Mouse (Mus musculus) C2C12 (cell line): ENCODE data around the gene Pex13.

Experiments
- CTCF ChIP-seq: IDR thresholded peaks from one replicate; pipeline ENCODE4 v1.5.1; 2011; ENCODE audit not compliant: control insufficient read depth, insufficient read depth, insufficient read length
- FOSL1 ChIP-seq: IDR thresholded peaks from one replicate; pipeline ENCODE4 v1.8.0; 2011; ENCODE audit warnings: mild to moderate bottlenecking, low read length; ENCODE audit not compliant: poor library complexity, insufficient read depth, severe bottlenecking
- MAX ChIP-seq: IDR thresholded peaks from one replicate; pipeline ENCODE4 v1.6.1; 2011; ENCODE audit warnings: mild to moderate bottlenecking, control low read depth
- USF1 ChIP-seq: IDR thresholded peaks from one replicate; pipeline ENCODE4 v1.6.1; 2011; ENCODE audit warnings: low read depth, mild to moderate bottlenecking, control low read depth, moderate library complexity

- no peak for TF ChIP-seq CTCF
- no peak for TF ChIP-seq FOSL1
- no peak for TF ChIP-seq USF1
- TF ChIP-seq MAX, result no peak
Observed at GRCm38 (mm10) chr11:23701831-23702230, 36.1 kb upstream of the Pex13 start.
